Mouse (Mus musculus) heart, adult 2 months (tissue): ENCODE measurements around the gene 2210011C24Rik. TPM values are rescaled to one million over a fixed set of nuclear protein-coding genes. Genes with fewer than 3 reads are reported as not detected.
"Not testable (repeated sequence)": the region's sequence is repeated elsewhere in the genome, so short reads cannot be mapped to it uniquely, and the experiment has no call there.

ENCODE experiments used
- DNase-seq, 2 experiments: peaks; one replicate each; pipeline ENCODE4 v3.0.0; 2021
- H3K27ac ChIP-seq: fragments of 200-600 bp; 2 replicates; pipeline ENCODE4 v1.8.1; 2022
- H3K27me3 ChIP-seq: fragments of 200-500 bp; 2 replicates; pipeline ENCODE4 v1.6.1; 2012; ENCODE audit warnings: mild to moderate bottlenecking, low read length, inconsistent platforms, mixed read lengths; ENCODE audit not compliant: control insufficient read depth, insufficient read depth
- H3K36me3 ChIP-seq: fragments of 200-500 bp; 2 replicates; pipeline ENCODE4 v1.6.1; 2012; ENCODE audit warnings: low read length, inconsistent platforms; ENCODE audit not compliant: control insufficient read depth, insufficient read depth
- H3K4me1 ChIP-seq: fragments of 200-500 bp; 2 replicates; pipeline ENCODE4 v1.6.1; 2011; ENCODE audit warnings: low read length; ENCODE audit not compliant: control insufficient read depth, insufficient read depth
- H3K4me3 ChIP-seq: fragments of 200-600 bp; 2 replicates; pipeline ENCODE4 v1.8.1; 2022
- H3K79me2 ChIP-seq: fragments of 200-500 bp; replicated peaks from 2 replicates; pipeline ENCODE4 v1.6.1; 2012; ENCODE audit warnings: mild to moderate bottlenecking, inconsistent platforms, low read length, moderate library complexity, mixed read lengths; ENCODE audit not compliant: control insufficient read depth, insufficient read depth
- H3K9ac ChIP-seq: fragments of 200-500 bp; 2 replicates; pipeline ENCODE4 v1.6.1; 2012; ENCODE audit warnings: low read depth, mild to moderate bottlenecking, control low read depth, inconsistent platforms, low read length, mixed read lengths
- CTCF ChIP-seq: fragments of 200-600 bp; IDR thresholded peaks from 2 replicates; pipeline ENCODE4 v1.8.1; 2022; ENCODE audit warnings: antibody characterized with exemption, mild to moderate bottlenecking, moderate library complexity
- EP300 ChIP-seq: fragments of 200-500 bp; IDR thresholded peaks from 2 replicates; pipeline ENCODE4 v1.6.1; 2011; ENCODE audit warnings: low read depth, low read length, control low read depth; ENCODE audit not compliant: insufficient read depth
- POLR2A ChIP-seq: fragments of 200-500 bp; IDR thresholded peaks from 2 replicates; pipeline ENCODE4 v1.6.1; 2011; ENCODE audit warnings: mild to moderate bottlenecking, low read depth, low read length, control low read depth; ENCODE audit not compliant: insufficient read depth
- WGBS: fragments of 180-500 bp; shearing (Covaris S2); methylation state at CpG from one replicate; pipeline ENCODE4 v1.1.7; 2018; 5-methylcytosine and 5-hydroxymethylcytosine counted together
- intact Hi-C: fragments of 180-260 bp; cut with DNase I; formaldehyde crosslinking; loops from one replicate; pipeline ENCODE4 v1.15.1; 2025
- polyA plus RNA-seq: library from polyadenylated mRNA; depleted of rRNA; stranded (reverse); fragments of >200 nt; gene quantifications from 2 replicates; pipeline ENCODE4 v1.2.3, GENCODE M21; 2012
- total RNA-seq, 2 experiments: library from RNA; stranded (reverse); gene quantifications; 2 replicates each; pipeline ENCODE4 v1.2.3; 2021

The 2210011C24Rik gene
- total and polyA plus RNA-seq, 3 experiments: 1.2 to 3.7 (median 2.2) TPM

DNA sequence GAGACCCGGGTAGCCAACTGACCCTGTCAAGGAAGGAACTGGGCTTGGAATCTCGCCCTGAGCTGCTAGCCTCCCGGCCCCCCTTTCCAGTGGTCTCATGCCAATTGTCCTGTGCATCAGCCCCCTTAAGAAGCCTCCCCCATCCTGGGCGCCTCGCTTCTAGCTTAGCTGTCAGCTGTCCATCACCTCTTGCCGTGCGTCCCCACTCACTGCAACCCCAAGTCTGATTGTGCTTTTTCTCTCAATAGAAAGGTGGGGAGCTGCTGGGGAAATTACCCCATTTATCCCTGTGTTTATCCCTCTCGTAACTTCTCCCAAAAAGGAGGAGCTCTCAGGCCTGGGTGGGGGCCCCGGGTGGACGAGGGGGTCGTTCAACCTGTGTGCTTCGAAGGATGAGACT, 16.0 kb downstream of the 2210011C24Rik start:
- TF ChIP-seq CTCF (no peak), POLR2A (no peak), EP300 (no peak)
- Histone ChIP-seq H3K4me3 (peak overlapping the region; percentile 52), H3K27ac (peak overlapping the region; percentile 98; the same call in 1 of the 2 replicates), H3K79me2 (no peaks in the 10 kb centered on the region), H3K9ac (no peak overlapping the region), H3K36me3 (no peaks in the 10 kb centered on the region), H3K27me3 (no peaks in the 10 kb centered on the region), H3K4me1 (peaks cover 3% of the 10 kb centered on the region)
- intact Hi-C loops: loop anchor here (2.0 to 5.0 kb wide), 2 partner anchors 21 to 254 kb away; partner anchors contain the start of gene Adgre5
- no peak for DNase-seq
- 38% methylated on average over 12 of the region's 12 CpGs for WGBS

DNA sequence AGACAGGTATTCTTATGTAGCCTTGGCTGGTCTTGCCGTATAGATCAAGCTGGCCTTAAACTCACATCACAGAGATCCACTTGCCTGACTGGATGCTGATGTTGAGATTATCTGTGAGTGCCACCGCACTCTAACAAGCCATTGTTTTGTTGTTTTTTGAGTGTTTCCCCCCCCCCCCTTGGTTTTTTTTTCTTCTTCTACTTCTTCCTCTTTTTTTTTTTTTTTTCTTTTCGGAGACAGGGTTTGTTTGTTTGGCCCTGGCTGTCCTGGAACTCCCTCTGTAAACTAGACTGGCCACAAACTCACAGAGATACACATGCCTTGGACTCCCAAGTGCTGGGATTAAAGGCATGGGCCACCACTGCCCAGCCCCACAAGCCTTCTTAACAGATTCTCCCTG, 17.9 kb downstream of the 2210011C24Rik start:
- Histone ChIP-seq H3K4me3 (no peak overlapping the region), H3K79me2 (no peaks in the 10 kb centered on the region), H3K27me3 (no peaks in the 10 kb centered on the region), H3K4me1 (peaks cover 3% of the 10 kb centered on the region), H3K36me3 (no peaks in the 10 kb centered on the region), H3K27ac (no peak overlapping the region), H3K9ac (no peak overlapping the region)
- intact Hi-C loops: no loop called here
- TF ChIP-seq POLR2A (no peak), CTCF (no peak), EP300 (no peak)
- 67% methylated on average over 3 of the region's 3 CpGs for WGBS
- DNase-seq: no peak

DNA sequence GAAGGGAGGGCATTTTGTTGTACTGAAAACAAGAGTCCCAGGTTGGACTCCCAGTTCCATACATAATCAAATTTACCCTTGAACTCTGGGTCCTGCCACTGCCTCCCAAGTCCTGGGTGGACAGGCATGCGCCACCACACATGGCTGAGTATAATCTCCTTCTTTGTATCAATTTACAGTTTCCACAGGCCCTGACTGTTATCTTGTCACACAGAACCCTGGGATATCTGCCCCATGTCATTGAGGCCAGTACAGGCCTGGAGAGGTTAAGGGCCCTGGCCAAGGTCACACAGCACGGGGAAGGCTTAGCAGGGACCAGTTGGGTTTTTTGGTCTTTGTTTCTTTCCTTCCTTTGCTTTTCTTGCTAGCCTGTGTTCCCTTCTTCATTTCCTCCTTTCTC, 19.5 kb downstream of the 2210011C24Rik start:
- H3K4me3 ChIP-seq: no peak overlapping the region
- H3K79me2 ChIP-seq: no peaks in the 10 kb centered on the region
- no peak for DNase-seq
- WGBS: 78% methylated on average over 2 of the region's 2 CpGs
- no peaks in the 10 kb centered on the region for H3K27me3 ChIP-seq
- H3K4me1 ChIP-seq: no peaks in the 10 kb centered on the region
- no peak overlapping the region for H3K9ac ChIP-seq
- H3K36me3 ChIP-seq: no peaks in the 10 kb centered on the region
- intact Hi-C loops: no loop called here
- H3K27ac ChIP-seq: no peak overlapping the region
- TF ChIP-seq POLR2A (no peak), EP300 (no peak)

GRCm38 (mm10) chr8:83990170-83990569, 21.8 kb downstream of the 2210011C24Rik start:
- no peak overlapping the region for H3K4me3 ChIP-seq
- 92% methylated on average over 14 of the region's 14 CpGs for WGBS
- no peaks in the 10 kb centered on the region for H3K36me3 ChIP-seq
- H3K9ac ChIP-seq: no peak overlapping the region
- H3K79me2 ChIP-seq: no peaks in the 10 kb centered on the region
- intact Hi-C loops: no loop called here
- H3K4me1 ChIP-seq: no peaks in the 10 kb centered on the region
- no peak overlapping the region for H3K27ac ChIP-seq
- DNase-seq: no peak
- TF ChIP-seq CTCF: no peak
- TF ChIP-seq POLR2A: no peak
- no peak for TF ChIP-seq EP300
- H3K27me3 ChIP-seq: no peaks in the 10 kb centered on the region

GRCm38 (mm10) chr8:83989243-83989642, 22.7 kb downstream of the 2210011C24Rik start:
- no peaks in the 10 kb centered on the region for H3K27me3 ChIP-seq
- no peak overlapping the region for H3K27ac ChIP-seq
- TF ChIP-seq EP300 (no peak), CTCF (no peak), POLR2A (no peak)
- H3K4me3 ChIP-seq: no peak overlapping the region
- H3K4me1 ChIP-seq: no peaks in the 10 kb centered on the region
- WGBS: 85% methylated on average over 7 of the region's 7 CpGs
- peak in 1 of 2 experiments; percentile 22 for DNase-seq
- no peaks in the 10 kb centered on the region for H3K36me3 ChIP-seq
- no peaks in the 10 kb centered on the region for H3K79me2 ChIP-seq
- H3K9ac ChIP-seq: no peak overlapping the region
- intact Hi-C loops: no loop called here

GRCm38 (mm10) chr8:83983222-83983621, 28.7 kb downstream of the 2210011C24Rik start:
- H3K79me2 ChIP-seq, H3K27me3 ChIP-seq, H3K4me1 ChIP-seq, H3K36me3 ChIP-seq, H3K4me3 ChIP-seq, H3K9ac ChIP-seq, DNase-seq, intact Hi-C loops, H3K27ac ChIP-seq: not testable (repeated sequence)
- TF ChIP-seq CTCF: peak; percentile 40
- 97% methylated on average over 2 of the region's 2 CpGs for WGBS

GRCm38 (mm10) chr8:83982449-83982848, 29.5 kb downstream of the 2210011C24Rik start:
- no peaks in the 10 kb centered on the region; the same call in 1 of the 2 replicates for H3K79me2 ChIP-seq
- no peak overlapping the region for H3K4me3 ChIP-seq
- WGBS: 59% methylated on average over 4 of the region's 4 CpGs
- no peak overlapping the region for H3K27ac ChIP-seq
- no peak overlapping the region for H3K9ac ChIP-seq
- TF ChIP-seq CTCF: no peak
- no peak for TF ChIP-seq POLR2A
- TF ChIP-seq EP300: no peak
- no peaks in the 10 kb centered on the region for H3K27me3 ChIP-seq
- intact Hi-C loops: no loop called here
- DNase-seq: no peak
- no peaks in the 10 kb centered on the region for H3K36me3 ChIP-seq
- H3K4me1 ChIP-seq: peaks cover 10% of the 10 kb centered on the region
